Mouse (Mus musculus): ENCODE measurements around the gene Sept7. TPM values are rescaled to one million over a fixed set of nuclear protein-coding genes. Genes with fewer than 3 reads are reported as not detected.
"Not testable (repeated sequence)": the region's sequence is repeated elsewhere in the genome, so short reads cannot be mapped to it uniquely, and the experiment has no call there.

The Sept7 gene
- polyA plus RNA-seq, 1 experiment from 2014 or later: 267 TPM

GRCm38 (mm10) chr9:25267133-25267532, 14.9 kb downstream of the Sept7 start:
- Histone ChIP-seq H3K36me3 (ENCODE audit: control insufficient read depth, insufficient read depth, low read length) (peaks cover 25% of the 10 kb centered on the region), H3K9ac (replicated peaks; ENCODE audit: low read length) (no peak overlapping the region), H3K27me3 (ENCODE audit: control insufficient read depth, insufficient read depth, low read length) (no peaks in the 10 kb centered on the region), H3K9me3 (ENCODE audit: control insufficient read depth, low read length) (no peaks in the 10 kb centered on the region), H3K4me3 (replicated peaks; ENCODE audit: low read depth, low read length) (no peak overlapping the region), H3K4me2 (ENCODE audit: low read length) (no peak overlapping the region), H3K4me1 (ENCODE audit: control insufficient read depth, insufficient read depth, low read length) (no peaks in the 10 kb centered on the region), H3K27ac (replicated peaks; ENCODE audit: low read depth, low read length) (no peak overlapping the region)
- ATAC-seq (ENCODE audit: low FRiP score, low TSS enrichment): no peak
- WGBS: 94% methylated on average over 3 of the region's 3 CpGs
- no peak for DNase-seq

GRCm38 (mm10) chr9:25267574-25267973, 15.3 kb downstream of the Sept7 start:
- no peaks in the 10 kb centered on the region for H3K9me3 ChIP-seq (ENCODE audit: control insufficient read depth, low read length)
- H3K9ac ChIP-seq (replicated peaks; ENCODE audit: low read length): no peak overlapping the region
- H3K27ac ChIP-seq (replicated peaks; ENCODE audit: low read depth, low read length): no peak overlapping the region
- H3K4me1 ChIP-seq (ENCODE audit: control insufficient read depth, insufficient read depth, low read length): no peaks in the 10 kb centered on the region
- no peak for ATAC-seq (ENCODE audit: low FRiP score, low TSS enrichment)
- H3K27me3 ChIP-seq (ENCODE audit: control insufficient read depth, insufficient read depth, low read length): no peaks in the 10 kb centered on the region
- H3K36me3 ChIP-seq (ENCODE audit: control insufficient read depth, insufficient read depth, low read length): peaks cover 25% of the 10 kb centered on the region
- no peak overlapping the region for H3K4me2 ChIP-seq (ENCODE audit: low read length)
- H3K4me3 ChIP-seq (replicated peaks; ENCODE audit: low read depth, low read length): no peak overlapping the region
- no peak for DNase-seq
- 94% methylated on average over 2 of the region's 2 CpGs for WGBS

GRCm38 (mm10) chr9:25271902-25272301, 19.7 kb downstream of the Sept7 start:
- ATAC-seq (ENCODE audit: low FRiP score, low TSS enrichment): no peak

GRCm38 (mm10) chr9:25289796-25290195, 37.6 kb downstream of the Sept7 start:
- Histone ChIP-seq H3K27ac (replicated peaks; ENCODE audit: low read depth, low read length) (no peak overlapping the region), H3K9ac (replicated peaks; ENCODE audit: low read length) (no peak overlapping the region), H3K4me3 (replicated peaks; ENCODE audit: low read depth, low read length) (no peak overlapping the region), H3K4me1 (ENCODE audit: control insufficient read depth, insufficient read depth, low read length) (no peaks in the 10 kb centered on the region), H3K27me3 (ENCODE audit: control insufficient read depth, insufficient read depth, low read length) (no peaks in the 10 kb centered on the region), H3K4me2 (ENCODE audit: low read length) (no peak overlapping the region), H3K36me3 (ENCODE audit: control insufficient read depth, insufficient read depth, low read length) (peaks cover 15% of the 10 kb centered on the region; the same call in 1 of the 2 replicates), H3K9me3 (ENCODE audit: control insufficient read depth, low read length) (no peaks in the 10 kb centered on the region)
- ATAC-seq (ENCODE audit: low FRiP score, low TSS enrichment) (no peak), DNase-seq (no peak)
- 97% methylated on average over 1 of the region's 1 CpGs for WGBS

More at GRCm38 (mm10) chr9:25271902-25272301, 19.7 kb downstream of the Sept7 start:
- 92% methylated on average over 2 of the region's 2 CpGs for WGBS
- H3K36me3 ChIP-seq (ENCODE audit: control insufficient read depth, insufficient read depth, low read length): peaks cover 13% of the 10 kb centered on the region
- H3K9me3 ChIP-seq (ENCODE audit: control insufficient read depth, low read length): no peaks in the 10 kb centered on the region
- H3K4me2 ChIP-seq (ENCODE audit: low read length): no peak overlapping the region
- no peak for DNase-seq
- no peak overlapping the region for H3K9ac ChIP-seq (replicated peaks; ENCODE audit: low read length)
- H3K4me1 ChIP-seq (ENCODE audit: control insufficient read depth, insufficient read depth, low read length): no peaks in the 10 kb centered on the region
- H3K4me3 ChIP-seq (replicated peaks; ENCODE audit: low read depth, low read length): no peak overlapping the region
- H3K27me3 ChIP-seq (ENCODE audit: control insufficient read depth, insufficient read depth, low read length): no peaks in the 10 kb centered on the region
- H3K27ac ChIP-seq (replicated peaks; ENCODE audit: low read depth, low read length): no peak overlapping the region

GRCm38 (mm10) chr9:25309505-25310182, 57.4 kb downstream of the Sept7 start:
- no peak overlapping the region for H3K4me3 ChIP-seq (replicated peaks; ENCODE audit: low read depth, low read length)
- no peaks in the 10 kb centered on the region for H3K27me3 ChIP-seq (ENCODE audit: control insufficient read depth, insufficient read depth, low read length)
- H3K36me3 ChIP-seq (ENCODE audit: control insufficient read depth, insufficient read depth, low read length): peaks cover 27% of the 10 kb centered on the region
- peak; percentile 88 for DNase-seq
- no peak overlapping the region for H3K4me2 ChIP-seq (ENCODE audit: low read length)
- WGBS: 82% methylated on average over 1 of the region's 1 CpGs
- no peaks in the 10 kb centered on the region for H3K9me3 ChIP-seq (ENCODE audit: control insufficient read depth, low read length)
- no peak overlapping the region for H3K27ac ChIP-seq (replicated peaks; ENCODE audit: low read depth, low read length)
- no peak; the same call in 1 of the 2 replicates for ATAC-seq (ENCODE audit: low FRiP score, low TSS enrichment)
- no peak overlapping the region for H3K9ac ChIP-seq (replicated peaks; ENCODE audit: low read length)
- no peaks in the 10 kb centered on the region for H3K4me1 ChIP-seq (ENCODE audit: control insufficient read depth, insufficient read depth, low read length)

- no peaks in the 10 kb centered on the region for H3K4me1 ChIP-seq (ENCODE audit: control insufficient read depth, insufficient read depth, low read length)
- H3K4me2 ChIP-seq (ENCODE audit: low read length): no peak overlapping the region
- H3K27me3 ChIP-seq (ENCODE audit: control insufficient read depth, insufficient read depth, low read length): no peaks in the 10 kb centered on the region
- H3K36me3 ChIP-seq (ENCODE audit: control insufficient read depth, insufficient read depth, low read length): 0 out of 2 replicates have a peak, but pooled peaks cover 3% of the 10 kb centered on the region
- ATAC-seq (ENCODE audit: low FRiP score, low TSS enrichment) (no peak), DNase-seq (no peak)
- 92% methylated on average over 4 of the region's 4 CpGs for WGBS
- H3K9ac ChIP-seq (replicated peaks; ENCODE audit: low read length): no peak overlapping the region
- no peak overlapping the region for H3K4me3 ChIP-seq (replicated peaks; ENCODE audit: low read depth, low read length)
- H3K27ac ChIP-seq (replicated peaks; ENCODE audit: low read depth, low read length): no peak overlapping the region
- H3K9me3 ChIP-seq (ENCODE audit: control insufficient read depth, low read length): no peaks in the 10 kb centered on the region
Observed at GRCm38 (mm10) chr9:25314304-25314703, 62.1 kb downstream of the Sept7 start.

- H3K9ac ChIP-seq (replicated peaks; ENCODE audit: low read length): no peak overlapping the region
- no peak overlapping the region for H3K4me3 ChIP-seq (replicated peaks; ENCODE audit: low read depth, low read length)
- no peak overlapping the region for H3K4me2 ChIP-seq (ENCODE audit: low read length)
- WGBS: 72% methylated on average over 4 of the region's 4 CpGs
- H3K27me3 ChIP-seq (ENCODE audit: control insufficient read depth, insufficient read depth, low read length): no peaks in the 10 kb centered on the region
- H3K36me3 ChIP-seq (ENCODE audit: control insufficient read depth, insufficient read depth, low read length): no peaks in the 10 kb centered on the region
- DNase-seq: peak; percentile 77
- no peak overlapping the region for H3K27ac ChIP-seq (replicated peaks; ENCODE audit: low read depth, low read length)
- H3K4me1 ChIP-seq (ENCODE audit: control insufficient read depth, insufficient read depth, low read length): no peaks in the 10 kb centered on the region
- peak; percentile 73; the same call in 1 of the 2 replicates for ATAC-seq (ENCODE audit: low FRiP score, low TSS enrichment)
- no peaks in the 10 kb centered on the region for H3K9me3 ChIP-seq (ENCODE audit: control insufficient read depth, low read length)
Observed at GRCm38 (mm10) chr9:25317827-25318505, 65.7 kb downstream of the Sept7 start.

GRCm38 (mm10) chr9:25319676-25320075, 67.4 kb downstream of the Sept7 start:
- not testable (repeated sequence) for H3K4me3 ChIP-seq (replicated peaks; ENCODE audit: low read depth, low read length); H3K9ac ChIP-seq (replicated peaks; ENCODE audit: low read length); H3K4me2 ChIP-seq (ENCODE audit: low read length); H3K9me3 ChIP-seq (ENCODE audit: control insufficient read depth, low read length); ATAC-seq (ENCODE audit: low FRiP score, low TSS enrichment); H3K27me3 ChIP-seq (ENCODE audit: control insufficient read depth, insufficient read depth, low read length); H3K27ac ChIP-seq (replicated peaks; ENCODE audit: low read depth, low read length); H3K36me3 ChIP-seq (ENCODE audit: control insufficient read depth, insufficient read depth, low read length); H3K4me1 ChIP-seq (ENCODE audit: control insufficient read depth, insufficient read depth, low read length); DNase-seq
- WGBS: 94% methylated on average over 6 of the region's 6 CpGs
